Mouse (Mus musculus) heart, embryonic 14.5 days (tissue): ENCODE data around the gene Rcbtb2. TPM values are rescaled to one million over a fixed set of nuclear protein-coding genes. Genes with fewer than 3 reads are reported as not detected.
A peak's percentile ranks its signal among the peaks of the same experiment; 100 is the strongest.

Experiments
- ATAC-seq: fragments of 200-750 bp; cut with Nextera tagmentation; 2 replicates; pipeline ENCODE4 v1.8.0; 2017; ENCODE audit warnings: low read depth, moderate TSS enrichment; ENCODE audit not compliant: insufficient number of reproducible peaks, insufficient read depth, low FRiP score
- H3K27ac ChIP-seq, 2 experiments: fragments of 200-500 bp in 1 of 2; fragments of 300-500 bp in 1 of 2; sonication (generic) in 1 of 2; replicated peaks in 1 of 2; 2 replicates each; pipeline ENCODE4 v1.5.1; 2012 to 2014; ENCODE audit warnings: low read depth in 2 of 2, low read length in 2 of 2, control low read depth in 1 of 2, mild to moderate bottlenecking in 1 of 2, mixed read lengths in 1 of 2; ENCODE audit not compliant: control insufficient read depth in 1 of 2, insufficient read depth in 1 of 2
- H3K27me3 ChIP-seq: fragments of 300-500 bp; sonication (generic); 2 replicates; pipeline ENCODE4 v1.6.1; 2014; ENCODE audit warnings: mild to moderate bottlenecking, low read length, control low read depth; ENCODE audit not compliant: control insufficient read depth, insufficient read depth
- H3K36me3 ChIP-seq: fragments of 300-500 bp; sonication (generic); 2 replicates; pipeline ENCODE4 v1.6.1; 2014; ENCODE audit warnings: mild to moderate bottlenecking, control low read depth, low read length, mixed read lengths; ENCODE audit not compliant: control insufficient read depth, insufficient read depth
- H3K4me1 ChIP-seq, 2 experiments: fragments of 200-500 bp in 1 of 2; fragments of 300-500 bp in 1 of 2; sonication (generic) in 1 of 2; 2 replicates each; pipeline ENCODE4 v1.6.1; 2012 to 2014; ENCODE audit warnings: low read length in 2 of 2, control low read depth in 1 of 2, mixed read lengths in 1 of 2; ENCODE audit not compliant: control insufficient read depth in 2 of 2, insufficient read depth in 2 of 2
- H3K4me2 ChIP-seq: fragments of 300-500 bp; sonication (generic); 2 replicates; pipeline ENCODE4 v1.6.1; 2014; ENCODE audit warnings: mild to moderate bottlenecking, low read length
- H3K4me3 ChIP-seq, 2 experiments: fragments of 200-500 bp in 1 of 2; fragments of 300-500 bp in 1 of 2; sonication (generic) in 1 of 2; 2 replicates each; pipeline ENCODE4 v1.5.1; 2012 to 2014; ENCODE audit warnings: low read length in 2 of 2, mild to moderate bottlenecking in 2 of 2, control low read depth in 1 of 2, low read depth in 1 of 2, moderate library complexity in 1 of 2; ENCODE audit not compliant: control insufficient read depth in 1 of 2, insufficient read depth in 1 of 2
- H3K9ac ChIP-seq: fragments of 300-500 bp; sonication (generic); 2 replicates; pipeline ENCODE4 v1.6.1; 2014; ENCODE audit warnings: mild to moderate bottlenecking, low read length
- H3K9me3 ChIP-seq: fragments of 300-500 bp; sonication (generic); 2 replicates; pipeline ENCODE4 v1.6.1; 2016; ENCODE audit warnings: low read length, control low read depth; ENCODE audit not compliant: control insufficient read depth
- WGBS: fragments of 180-500 bp; shearing (Covaris S2); extraction: QIAGEN DNeasy Blood & Tissue Kit; methylation state at CpG from one replicate; pipeline ENCODE4 v1.1.7; 2014; 5-methylcytosine and 5-hydroxymethylcytosine counted together
- polyA plus RNA-seq: library from polyadenylated mRNA; unstranded; fragments of >200 nt; fragmentation: Nextera tagmentation; extraction: Ambion mirVana; gene quantifications from 2 replicates; pipeline ENCODE4 v1.2.1, GENCODE M21; 2014

The Rcbtb2 gene
- polyA plus RNA-seq, 1 experiment from 2014 or later, result 70.8 TPM

- WGBS, result 65% methylated on average over 5 of the region's 5 CpGs
Measured at GRCm38 (mm10) chr14:73211477-73211876, 88.6 kb downstream of the Rcbtb2 start.

GRCm38 (mm10) chr14:73217062-73217461 lies 94.2 kb downstream of the Rcbtb2 start:
- H3K4me3 ChIP-seq, result no peak overlapping the region

More at GRCm38 (mm10) chr14:73211477-73211876, 88.6 kb downstream of the Rcbtb2 start:
- Histone ChIP-seq H3K4me1 (no peaks in the 10 kb centered on the region), H3K4me2 (no peak overlapping the region), H3K9me3 (no peaks in the 10 kb centered on the region), H3K9ac (no peak overlapping the region), H3K27me3 (no peaks in the 10 kb centered on the region), H3K36me3 (no peaks in the 10 kb centered on the region), H3K4me3 (no peak overlapping the region), H3K27ac (peak overlapping the region in 1 of 2 experiments; percentile 47; a peak in 1 of 4 replicates)
- no peak for ATAC-seq

GRCm38 (mm10) chr14:73222316-73222970 lies 99.6 kb downstream of the Rcbtb2 start:
- Histone ChIP-seq H3K9ac (no peak overlapping the region), H3K4me3 (no peak overlapping the region), H3K27me3 (no peaks in the 10 kb centered on the region), H3K27ac (no peak overlapping the region), H3K36me3 (no peaks in the 10 kb centered on the region), H3K4me1 (peaks cover 3 to 13% of the 10 kb centered on the region in 2 experiments), H3K4me2 (no peak overlapping the region), H3K9me3 (no peaks in the 10 kb centered on the region)
- WGBS, result 86% methylated on average over 9 of the region's 9 CpGs
- ATAC-seq, result no peak

More at GRCm38 (mm10) chr14:73217062-73217461, 94.2 kb downstream of the Rcbtb2 start:
- no peaks in the 10 kb centered on the region for H3K9me3 ChIP-seq
- H3K4me1 ChIP-seq, result no peaks in the 10 kb centered on the region
- no peak overlapping the region for H3K4me2 ChIP-seq
- no peak for ATAC-seq
- WGBS, result 91% methylated on average over 1 of the region's 1 CpGs
- H3K36me3 ChIP-seq, result no peaks in the 10 kb centered on the region
- H3K27me3 ChIP-seq, result no peaks in the 10 kb centered on the region
- no peak overlapping the region for H3K27ac ChIP-seq
- no peak overlapping the region for H3K9ac ChIP-seq

- WGBS, result 44% methylated on average over 3 of the region's 3 CpGs
- Histone ChIP-seq H3K4me3 (no peak overlapping the region), H3K27me3 (no peaks in the 10 kb centered on the region), H3K27ac (peak overlapping the region; percentile 39; a peak in 2 of 4 replicates), H3K4me2 (no peak overlapping the region), H3K9ac (no peak overlapping the region), H3K9me3 (no peaks in the 10 kb centered on the region), H3K36me3 (no peaks in the 10 kb centered on the region), H3K4me1 (peaks cover 3 to 16% of the 10 kb centered on the region in 2 experiments)
- no peak for ATAC-seq
Measured at GRCm38 (mm10) chr14:73226346-73226745, 103.5 kb downstream of the Rcbtb2 start.

GRCm38 (mm10) chr14:73226849-73227248 lies 104.0 kb downstream of the Rcbtb2 start:
- Histone ChIP-seq H3K9ac (no peak overlapping the region), H3K27ac (peak overlapping the region in 1 of 2 experiments; percentile 51; a peak in 2 of 4 replicates), H3K4me3 (no peak overlapping the region), H3K27me3 (no peaks in the 10 kb centered on the region), H3K4me2 (no peak overlapping the region), H3K9me3 (no peaks in the 10 kb centered on the region), H3K36me3 (no peaks in the 10 kb centered on the region), H3K4me1 (peaks cover 3 to 16% of the 10 kb centered on the region in 2 experiments)
- ATAC-seq, result no peak
- 0% methylated on average over 1 of the region's 1 CpGs for WGBS

GRCm38 (mm10) chr14:73231286-73231982 lies 108.6 kb downstream of the Rcbtb2 start:
- H3K4me3 ChIP-seq, result no peak overlapping the region
- WGBS, result 59% methylated on average over 5 of the region's 5 CpGs
- no peak for ATAC-seq
- no peaks in the 10 kb centered on the region for H3K27me3 ChIP-seq
- H3K9ac ChIP-seq, result no peak overlapping the region
- H3K27ac ChIP-seq, result no peak overlapping the region; a peak in 1 of 4 replicates
- H3K9me3 ChIP-seq, result no peaks in the 10 kb centered on the region
- H3K4me1 ChIP-seq, result peaks cover 4 to 25% of the 10 kb centered on the region in 2 experiments
- H3K4me2 ChIP-seq, result no peak overlapping the region
- H3K36me3 ChIP-seq, result no peaks in the 10 kb centered on the region

GRCm38 (mm10) chr14:73234468-73235031 lies 111.7 kb downstream of the Rcbtb2 start:
- no peaks in the 10 kb centered on the region for H3K9me3 ChIP-seq
- ATAC-seq, result no peak
- no peak overlapping the region for H3K4me3 ChIP-seq
- H3K4me2 ChIP-seq, result no peak overlapping the region
- 13% methylated on average over 2 of the region's 2 CpGs for WGBS
- H3K27me3 ChIP-seq, result no peaks in the 10 kb centered on the region
- H3K9ac ChIP-seq, result peak overlapping the region; percentile 21; the same call in 1 of the 2 replicates
- peaks cover 2 to 18% of the 10 kb centered on the region in 2 experiments; a peak in 3 of 4 replicates for H3K4me1 ChIP-seq
- H3K27ac ChIP-seq, result peak overlapping the region; percentile 49 to 75
- H3K36me3 ChIP-seq, result no peaks in the 10 kb centered on the region
